Mouse (Mus musculus) kidney, postnatal 36 days (tissue): Measurements from ENCODE around the gene Gm38431.
"Not testable (repeated sequence)": the region's sequence is repeated elsewhere in the genome, so short reads cannot be mapped to it uniquely, and the experiment has no call there.

Source experiments
- DNase-seq, 2 experiments: peaks; one replicate each; pipeline ENCODE4 v3.0.0; 2021 to 2022; ENCODE audit warnings: mixed read lengths in 2 of 2

Gene Gm38431

GRCm38 (mm10) chr9:21104814-21105213, 13.0 kb upstream of the Gm38431 start:
- no peak for DNase-seq

DNA sequence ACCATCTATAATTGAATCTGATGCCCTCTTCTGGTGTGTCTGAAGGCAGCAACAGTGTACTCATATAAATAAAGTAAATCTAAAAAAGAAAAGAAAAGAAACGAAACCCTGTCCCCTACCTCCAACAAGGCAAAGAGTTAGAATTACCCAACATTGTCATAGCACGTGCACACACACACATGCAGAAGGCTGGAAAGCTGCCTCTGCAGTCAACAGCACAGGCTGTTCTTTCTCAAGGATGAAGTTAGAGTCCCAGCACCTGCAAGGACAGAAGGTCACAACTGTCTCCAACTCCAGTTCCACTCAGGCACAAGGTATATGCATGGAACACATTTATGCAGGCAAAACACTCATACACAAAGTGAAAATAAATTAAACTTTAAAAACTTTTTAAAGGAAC, 10.3 kb upstream of the Gm38431 start:
- DNase-seq: peak in 1 of 2 experiments; percentile 21

DNA sequence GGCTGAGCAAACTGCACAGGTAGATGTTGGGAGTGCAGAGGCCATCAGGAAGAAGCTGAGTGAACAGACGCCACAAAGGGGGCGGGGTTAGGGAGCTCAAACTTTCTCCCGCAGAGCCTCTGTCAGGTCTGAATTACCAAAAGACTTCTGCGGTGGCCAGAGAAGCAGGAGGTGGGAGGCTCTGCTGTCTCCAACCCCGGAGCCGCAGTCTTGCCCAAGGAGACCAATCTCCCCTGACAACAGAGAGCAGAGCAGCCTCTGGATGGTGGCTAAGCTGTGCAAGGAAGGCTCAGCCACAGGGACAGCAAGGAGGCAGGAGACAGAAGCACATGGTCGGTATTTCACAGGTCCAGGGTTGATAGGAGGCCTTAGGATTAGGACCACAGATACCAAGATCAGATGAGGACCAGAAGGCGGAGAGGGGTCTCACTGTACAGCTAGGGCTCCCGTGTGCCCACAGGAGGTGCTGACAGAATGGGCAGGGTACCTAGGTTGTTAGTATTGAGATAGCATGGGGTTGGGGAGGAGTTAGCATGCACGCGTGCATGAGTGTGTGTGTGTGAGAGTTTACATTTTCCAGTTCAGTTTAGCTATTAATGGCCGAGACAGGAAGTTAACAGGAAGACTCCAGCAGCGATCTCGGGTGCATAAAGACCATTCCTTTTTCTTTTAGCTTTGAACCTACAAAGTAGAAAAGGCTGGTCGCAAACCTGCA, 8.8 kb upstream of the Gm38431 start:
- no peak for DNase-seq

GRCm38 (mm10) chr9:21097793-21098192, 6.0 kb upstream of the Gm38431 start:
- no peak for DNase-seq

DNA sequence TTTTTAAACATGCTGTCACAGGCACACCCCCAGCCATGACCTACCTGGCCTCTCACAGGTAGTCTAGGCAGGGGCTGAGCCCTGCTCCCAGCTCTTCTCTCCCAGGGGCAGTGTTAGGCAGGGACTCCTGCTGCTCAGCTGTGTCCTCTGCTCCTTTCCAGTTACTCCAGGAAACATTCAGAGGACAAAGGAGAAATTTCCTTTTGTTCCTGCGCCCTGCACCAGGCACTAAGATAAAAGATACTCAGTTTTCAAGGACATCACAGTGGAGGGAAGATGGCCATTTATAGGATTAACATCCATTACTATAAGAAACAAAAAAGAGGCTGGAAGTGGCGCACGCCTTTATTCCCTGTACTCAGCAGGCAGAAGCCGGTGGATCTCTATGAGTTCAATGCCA, 4.2 kb upstream of the Gm38431 start:
- DNase-seq: no peak

- no peak for DNase-seq
Observed at GRCm38 (mm10) chr9:21093423-21093822, 1.6 kb upstream of the Gm38431 start.

- peak in 1 of 2 experiments; percentile 25 for DNase-seq
Observed at GRCm38 (mm10) chr9:21090972-21091706, 658 bp downstream of the Gm38431 start.

- DNase-seq: no peak
Observed at GRCm38 (mm10) chr9:21090537-21090936, 1.3 kb downstream of the Gm38431 start.

- no peak for DNase-seq
Observed at GRCm38 (mm10) chr9:21083324-21083723, 8.5 kb downstream of the Gm38431 start.

DNA sequence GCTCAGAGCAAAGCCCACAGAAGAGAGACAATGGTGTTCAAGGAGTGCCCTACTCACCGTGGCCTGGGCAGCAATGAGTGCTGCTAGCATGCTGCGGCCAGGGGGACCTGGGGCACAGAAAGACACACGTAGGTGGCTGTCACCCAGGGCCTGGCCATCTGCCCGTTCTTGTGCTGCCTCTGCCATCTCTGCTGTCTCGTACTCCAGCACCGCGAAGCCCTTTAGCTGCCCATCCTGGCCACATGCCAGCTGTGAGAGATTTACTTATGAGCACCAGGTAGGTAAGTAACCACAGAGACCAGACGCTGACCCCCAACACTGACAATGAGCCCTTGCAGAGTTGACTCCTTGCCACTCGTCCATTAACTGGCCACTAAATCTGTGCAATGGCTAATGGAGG, 10.7 kb downstream of the Gm38431 start:
- no peak for DNase-seq

DNA sequence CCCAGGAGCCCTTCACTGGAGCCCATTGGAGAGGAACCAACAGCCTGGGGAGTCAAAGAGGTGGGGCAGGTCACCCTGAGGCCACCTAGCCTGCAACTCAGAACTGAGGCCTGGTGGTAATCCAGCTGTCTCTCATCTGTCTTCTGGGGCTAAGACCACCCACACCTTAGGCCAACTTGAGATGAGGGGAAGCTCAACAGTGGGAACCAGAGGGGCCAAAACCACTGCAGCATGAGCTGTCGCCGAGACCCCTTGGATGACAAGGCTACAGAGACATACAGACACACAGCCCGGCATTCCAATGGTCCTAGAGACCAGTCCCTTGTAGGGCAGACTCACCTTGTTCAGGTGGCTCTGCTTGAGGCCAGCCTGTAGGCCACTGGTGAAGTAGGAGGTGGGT, 16.2 kb downstream of the Gm38431 start:
- DNase-seq: no peak

- DNase-seq: no peak
Observed at GRCm38 (mm10) chr9:21074173-21074572, 17.6 kb downstream of the Gm38431 start.

DNA sequence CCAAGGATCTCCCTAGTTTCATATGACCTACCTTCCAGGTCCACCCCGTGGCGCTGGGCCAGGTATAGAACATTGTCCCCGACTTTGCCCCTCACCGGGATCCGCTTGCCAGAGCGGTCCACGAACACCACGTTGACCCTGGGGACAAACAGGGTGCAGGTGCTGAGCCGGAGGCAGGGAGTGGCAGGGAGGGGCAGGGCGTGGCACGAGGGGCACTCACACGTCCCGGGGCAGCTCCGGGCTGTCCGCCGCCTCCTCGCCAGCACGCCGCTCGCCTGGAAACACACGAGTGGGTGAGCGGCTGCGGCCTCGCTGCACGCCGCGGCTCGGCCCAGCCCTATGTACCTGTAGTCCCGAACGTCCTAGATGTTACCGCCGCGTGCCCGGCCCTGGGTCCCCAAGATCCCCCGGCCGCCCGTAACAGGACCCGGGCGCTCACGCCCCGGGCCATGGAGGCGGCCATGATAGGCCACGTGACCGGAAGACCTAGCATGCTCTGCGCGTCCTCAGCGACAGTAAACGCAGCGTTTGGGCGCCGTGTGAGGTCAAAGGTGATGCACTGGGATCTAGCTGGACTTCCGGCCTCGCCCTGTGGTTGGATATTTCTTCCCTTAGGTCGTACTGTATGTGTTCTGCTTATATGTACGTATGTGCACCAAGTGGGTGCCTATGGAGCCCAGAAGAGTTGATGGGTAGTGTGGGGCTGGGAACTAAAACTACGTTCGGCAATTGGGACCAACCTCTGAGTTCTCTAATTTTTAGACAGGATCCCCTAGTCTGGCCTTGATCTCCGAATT, 18.6 kb downstream of the Gm38431 start, which contains the start of the genes Gm49373 and Fdx1l:
TSS of gene Gm49373 (minus strand) at position 53 of the 797 bp plus-strand sequence.
TSS of gene Fdx1l (minus strand) at position 571 of the 797 bp plus-strand sequence.
- DNase-seq: peak; percentile 95

DNA sequence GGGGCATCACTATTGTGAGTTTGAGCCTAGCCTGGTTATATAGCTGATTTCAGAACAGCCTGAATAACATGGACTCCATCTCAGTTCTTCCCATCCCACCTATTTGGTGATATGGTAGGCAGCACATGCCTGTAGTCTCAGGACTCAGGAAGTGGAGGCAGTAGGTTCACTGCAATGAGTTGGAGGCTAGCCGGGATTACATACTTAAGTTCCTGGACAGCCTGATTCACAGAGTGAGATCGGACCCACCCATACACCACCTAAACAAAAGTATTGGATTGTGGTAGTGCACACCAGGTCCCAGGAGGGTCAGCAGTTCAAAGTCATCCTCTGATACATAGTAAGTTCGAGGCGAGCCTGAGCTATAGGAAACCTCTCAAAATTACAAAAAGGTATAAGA, 19.2 kb downstream of the Gm38431 start:
- DNase-seq: no peak

GRCm38 (mm10) chr9:21067006-21067684, 24.7 kb downstream of the Gm38431 start, which contains the start of gene Zglp1:
Gene Zglp1 (minus strand): TSS chr9:21067093.
- no peak for DNase-seq

DNA sequence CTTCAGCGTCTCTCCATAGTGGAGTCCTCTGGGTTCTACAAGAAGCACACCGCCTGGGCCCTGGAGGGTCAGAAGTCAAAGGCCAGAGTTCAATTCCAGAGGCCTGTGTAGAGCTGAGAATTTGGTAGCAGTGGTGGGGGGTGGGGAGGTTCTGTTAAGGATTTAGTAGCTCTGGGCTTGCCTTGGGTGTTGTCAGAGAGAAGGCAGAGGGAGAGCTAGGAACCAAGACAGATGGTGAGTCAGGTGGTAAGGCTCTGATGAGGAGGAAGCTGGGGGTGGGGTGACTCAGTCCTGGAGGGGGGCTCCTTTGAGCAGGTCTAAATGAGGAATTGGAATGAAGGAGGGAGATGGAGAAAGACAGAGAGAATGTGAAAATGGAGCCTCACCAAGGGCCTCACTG, 28.9 kb downstream of the Gm38431 start:
- no peak for DNase-seq

DNA sequence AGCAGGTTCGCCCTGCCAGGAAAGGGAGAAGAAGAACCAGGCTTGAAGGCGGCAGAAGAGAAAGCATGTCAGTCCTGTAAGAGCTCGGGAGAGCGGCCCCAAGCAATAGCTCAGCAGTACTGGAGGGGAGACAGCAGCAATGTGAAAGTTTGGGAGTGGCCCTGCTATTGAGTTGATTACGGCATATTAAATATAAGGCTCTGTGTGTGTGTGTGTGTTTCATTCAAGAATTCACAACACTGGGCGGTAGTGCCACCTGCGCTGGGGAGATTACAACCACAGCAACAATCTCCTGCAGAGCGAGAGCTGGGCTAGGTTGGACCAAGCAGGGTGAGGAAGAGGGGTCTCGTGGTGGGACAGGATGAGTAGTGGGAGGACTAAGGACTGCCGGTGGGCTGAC, 40.2 kb downstream of the Gm38431 start:
- DNase-seq: no peak

- no peak for DNase-seq
Observed at GRCm38 (mm10) chr9:21045235-21045634, 46.6 kb downstream of the Gm38431 start.

- DNase-seq: not testable (repeated sequence)
Observed at GRCm38 (mm10) chr9:21044785-21045184, 47.0 kb downstream of the Gm38431 start.

DNA sequence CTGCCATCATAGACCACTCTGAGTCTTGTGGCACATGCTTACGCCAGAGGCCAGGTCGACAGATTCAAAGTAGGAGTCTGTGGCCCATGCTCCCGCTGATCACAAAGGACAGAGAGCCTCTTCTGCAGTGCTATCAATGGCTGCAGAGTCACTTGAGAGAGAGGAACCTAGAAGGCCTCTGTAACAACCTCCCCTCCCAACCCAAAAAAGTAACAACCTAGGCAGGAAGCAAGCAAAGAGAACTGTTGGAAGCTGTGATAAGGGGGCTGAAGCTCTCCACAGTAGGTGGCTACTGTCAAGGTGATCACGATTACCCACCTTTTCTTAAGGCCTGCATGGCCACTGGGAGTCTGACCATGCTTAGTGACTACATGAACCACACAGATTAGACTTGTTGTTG, 48.2 kb downstream of the Gm38431 start:
- no peak for DNase-seq

DNA sequence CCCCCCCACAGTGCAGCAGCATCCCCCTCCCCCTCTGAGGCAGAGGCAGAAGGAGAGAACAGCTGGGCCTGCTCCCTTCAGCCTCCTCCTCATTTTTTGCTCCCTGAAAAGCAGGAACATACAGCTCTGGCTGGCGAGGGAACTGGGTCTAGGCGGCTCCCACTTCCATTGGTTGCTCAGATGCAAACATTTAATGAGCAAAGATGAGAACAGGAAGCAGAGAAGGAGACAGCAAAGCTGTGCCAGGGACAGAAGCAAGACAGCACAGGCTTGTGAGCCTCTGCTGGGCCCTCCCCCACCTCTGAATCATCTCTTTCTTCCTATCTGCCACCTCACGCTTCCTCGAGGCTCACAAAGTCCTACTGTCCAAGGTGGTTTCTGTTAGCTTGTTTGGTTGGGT, 50.5 kb downstream of the Gm38431 start:
- no peak for DNase-seq

- no peak for DNase-seq
Observed at GRCm38 (mm10) chr9:21039779-21040178, 52.0 kb downstream of the Gm38431 start.

GRCm38 (mm10) chr9:21037481-21037891, 54.3 kb downstream of the Gm38431 start:
- peak; percentile 27 to 52 for DNase-seq
